Mouse (Mus musculus): ENCODE results near the gene Crb3. TPM values are rescaled to one million over a fixed set of nuclear protein-coding genes. Genes with fewer than 3 reads are reported as not detected.
"Not testable (repeated sequence)": the region's sequence is repeated elsewhere in the genome, so short reads cannot be mapped to it uniquely, and the experiment has no call there.

Crb3 gene
- total RNA-seq (2021): under 1 TPM; 0.22 to 0.29 TPM
- long read RNA-seq, experiment 1, partial matches to known transcripts: 0 of 1 reads
- long read RNA-seq, experiment 1, other reads (novel, unspliced or antisense): 1 of 1 reads
- long read RNA-seq, experiment 2, partial matches to known transcripts: 0 of 2 reads
- long read RNA-seq, experiment 2, other reads (novel, unspliced or antisense): 0 of 2 reads

- peak; percentile 45 to 65 for DNase-seq
- intact Hi-C loops (cut with DNase I): loop anchor here (5.0 to 10.0 kb wide), 2 partner anchors 62 to 234 kb away; partner anchors contain the start of gene Alkbh7
Measured at GRCm38 (mm10) chr17:57058891-57059485, at the start of gene Crb3. Gene Crb3, plus strand, starts transcription at chr17:57059105.

- no peak for DNase-seq
- intact Hi-C loops (cut with DNase I): loop anchor here (1.0 to 5.0 kb wide), 3 partner anchors 19 to 236 kb away; partner anchors contain the start of genes Clpp, Gpr108 and Trip10
Measured at GRCm38 (mm10) chr17:57010911-57011235, 48.0 kb upstream of the Crb3 start.

- DNase-seq: peak; percentile 90 to 92
- intact Hi-C loops (cut with DNase I): loop anchor here (1.0 to 5.0 kb wide), 3 partner anchors 19 to 236 kb away; partner anchors contain the start of genes Clpp, Gpr108 and Trip10
Measured at GRCm38 (mm10) chr17:57011236-57012141, 47.4 kb upstream of the Crb3 start, which contains the start of the genes Gtf2f1 and Gm17949. Gene Gtf2f1, minus strand, starts transcription at chr17:57011288. Gene Gm17949, plus strand, starts transcription at chr17:57011469.

- intact Hi-C loops (cut with DNase I): loop anchor here (5.0 kb wide), 1 partner anchor 235 kb away; the partner anchor contains the start of genes Gpr108 and Trip10
- DNase-seq: no peak
Measured at GRCm38 (mm10) chr17:57012245-57012795, 46.6 kb upstream of the Crb3 start.

GRCm38 (mm10) chr17:57019693-57020092, 39.2 kb upstream of the Crb3 start:
- no peak for DNase-seq
- intact Hi-C loops (cut with DNase I): no loop called here

- intact Hi-C loops (cut with DNase I): no loop called here
- no peak for DNase-seq
Measured at GRCm38 (mm10) chr17:57020960-57021359, 37.9 kb upstream of the Crb3 start.

GRCm38 (mm10) chr17:57027471-57027870, 31.4 kb upstream of the Crb3 start:
- DNase-seq: no peak
- intact Hi-C loops (cut with DNase I): no loop called here

GRCm38 (mm10) chr17:57029691-57030090, 29.2 kb upstream of the Crb3 start:
- intact Hi-C loops (cut with DNase I): loop anchor here (1.0 kb wide), 1 partner anchor 18 kb away; the partner anchor contains the start of genes Gm17949 and Gtf2f1
- DNase-seq: peak; percentile 20 to 29

- DNase-seq: peak; percentile 54 to 58
- intact Hi-C loops (cut with DNase I): loop anchor here (1.0 kb wide), 1 partner anchor 20 kb away; the partner anchor contains the start of genes Gm17949 and Gtf2f1
Measured at GRCm38 (mm10) chr17:57030931-57031660, 27.8 kb upstream of the Crb3 start, which contains the start of gene Khsrp. Gene Khsrp, minus strand, starts transcription at chr17:57031522.

GRCm38 (mm10) chr17:57031661-57032420, 27.1 kb upstream of the Crb3 start:
- intact Hi-C loops (cut with DNase I): loop anchor here (2.0 kb wide), 1 partner anchor 25 kb away; no protein-coding TSS in a partner anchor
- peak; percentile 98 for DNase-seq

- intact Hi-C loops (cut with DNase I): loop anchor here (2.0 kb wide), 1 partner anchor 24 kb away; no protein-coding TSS in a partner anchor
- DNase-seq: no peak
Measured at GRCm38 (mm10) chr17:57032854-57033253, 26.1 kb upstream of the Crb3 start.

- DNase-seq: no peak
Measured at GRCm38 (mm10) chr17:57038978-57039377, 19.9 kb upstream of the Crb3 start.

GRCm38 (mm10) chr17:57041554-57041953, 17.4 kb upstream of the Crb3 start, which contains the start of gene Slc25a41:
Gene Slc25a41, minus strand, starts transcription at chr17:57041654.
- no peak for DNase-seq
- intact Hi-C loops (cut with DNase I): no loop called here

More at GRCm38 (mm10) chr17:57038978-57039377, 19.9 kb upstream of the Crb3 start:
- intact Hi-C loops (cut with DNase I): no loop called here

- intact Hi-C loops (cut with DNase I): no loop called here
- no peak for DNase-seq
Measured at GRCm38 (mm10) chr17:57047406-57047805, 11.5 kb upstream of the Crb3 start.

- DNase-seq: no peak
- intact Hi-C loops (cut with DNase I): no loop called here
Measured at GRCm38 (mm10) chr17:57048816-57049215, 10.1 kb upstream of the Crb3 start.

- intact Hi-C loops (cut with DNase I): loop anchor here (10.0 kb wide), 1 partner anchor 227 kb away; no protein-coding TSS in a partner anchor
- not testable (repeated sequence) for DNase-seq
Measured at GRCm38 (mm10) chr17:57051679-57052078, 7.2 kb upstream of the Crb3 start.

- no peak for DNase-seq
- intact Hi-C loops (cut with DNase I): loop anchor here (2.0 to 10.0 kb wide), 3 partner anchors 23 to 231 kb away; partner anchors contain the start of gene Alkbh7
Measured at GRCm38 (mm10) chr17:57056246-57056645, 2.7 kb upstream of the Crb3 start.

- peak; percentile 72 to 76 for DNase-seq
- intact Hi-C loops (cut with DNase I): loop anchor here (5.0 to 10.0 kb wide), 2 partner anchors 62 to 235 kb away; partner anchors contain the start of gene Alkbh7
Measured at GRCm38 (mm10) chr17:57059486-57059977, 627 bp downstream of the Crb3 start, which contains the start of gene Slc25a23. Gene Slc25a23, minus strand, starts transcription at chr17:57059863.
